1 mouse cellular context compared by ENCODE assay signal in the genomic region with DNA sequence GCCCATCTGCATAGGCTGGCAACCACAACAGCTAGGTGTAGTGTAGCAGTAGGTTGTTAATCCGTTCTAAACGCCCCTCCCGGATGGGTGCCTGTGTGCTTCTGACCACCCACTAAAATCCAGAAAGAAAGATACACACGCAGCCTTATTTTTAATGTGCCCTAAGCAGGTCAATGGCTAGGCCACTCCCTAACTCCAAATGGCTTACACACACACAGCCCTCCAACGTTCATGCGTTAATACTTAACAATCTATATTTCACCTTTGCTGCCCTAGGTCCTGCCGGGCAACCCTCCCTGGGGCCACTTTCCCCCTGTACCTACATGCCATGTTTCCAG.
TF ChIP-seq lines count a peak whose summit lies in the region.

No protein-coding gene starts in this region.

TF ChIP-seq in MEL, 35 proteins besides CTCF, POLR2A, EP300 and RAD21 (continued from another document):
- TF ChIP-seq ZMIZ1 (IDR thresholded peaks at IDR 0.05; ENCODE audit: low read depth, low read length) (no peak), ZKSCAN1 (IDR thresholded peaks at IDR 0.05; ENCODE audit: low read depth, low read length) (no peak), ZNF384 (IDR thresholded peaks at IDR 0.05; ENCODE audit: low read depth, low read length) (no peak), MEF2A (IDR thresholded peaks at IDR 0.05; ENCODE audit: extremely low read depth, insufficient replicate concordance, low read depth, low read length, poor library complexity, severe bottlenecking) (no peak), MAZ (IDR thresholded peaks at IDR 0.05; ENCODE audit: low read depth, low read length) (no peak), MXI1 (IDR thresholded peaks at IDR 0.05; ENCODE audit: low read depth, low read length) (no peak), USF1 (IDR thresholded peaks at IDR 0.05; ENCODE audit: low read depth, low read length) (no peak), SMC3 (IDR thresholded peaks at IDR 0.05; ENCODE audit: low read depth, low read length) (no peak), GABPA (IDR thresholded peaks at IDR 0.05; ENCODE audit: low read depth, low read length) (no peak), SIN3A (IDR thresholded peaks at IDR 0.05; ENCODE audit: low read length) (no peak)
TF ChIP-seq in MEL: peak in this region for 0.
